Mouse (Mus musculus) cerebellum, adult 9-10 months (tissue): ENCODE measurements at regions not wholly inside any gene's neighbourhood (a gene's known extent, or its start where the extent isn't known, plus 50 kb on each side); places are given as distances from the start of the nearest gene placed in this dataset.

Experiments used
- DNase-seq: peaks from one replicate; pipeline ENCODE4 v3.0.0; 2022

GRCm38 (mm10) chr8:50180682-50181081 is 1336.9 kb upstream of the Tenm3 start:
- DNase-seq = peak; percentile 53

- DNase-seq = no peak
Measured at GRCm38 (mm10) chr8:50164773-50165454, 1321.2 kb upstream of the Tenm3 start.

GRCm38 (mm10) chr8:50161076-50161475 is 1317.3 kb upstream of the Tenm3 start:
- DNase-seq = no peak

- DNase-seq = no peak
Measured at GRCm38 (mm10) chr8:50160326-50160725, 1316.6 kb upstream of the Tenm3 start.

- no peak for DNase-seq
Measured at GRCm38 (mm10) chr8:50139876-50140275, 1296.1 kb upstream of the Tenm3 start.

GRCm38 (mm10) chr8:50120041-50120440 is 1276.3 kb upstream of the Tenm3 start:
- DNase-seq = no peak

DNA sequence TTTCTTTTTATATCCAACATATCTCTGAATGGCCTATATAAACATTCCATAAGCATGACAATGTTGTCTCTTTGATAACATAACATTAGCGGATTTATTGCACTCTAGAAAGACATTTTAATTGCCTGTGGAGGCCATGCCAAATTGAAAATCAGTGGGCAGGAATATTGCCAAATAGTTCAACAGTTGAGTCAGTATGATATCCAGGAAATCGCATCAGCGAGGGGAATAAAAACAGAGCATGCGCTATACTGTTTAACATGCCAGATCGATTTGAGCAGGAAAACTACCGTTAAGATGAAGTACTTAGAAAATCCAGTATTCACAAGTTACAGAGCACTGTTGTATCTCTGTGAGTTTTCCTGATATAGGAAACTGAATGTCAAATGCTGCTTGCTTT is 1238.6 kb upstream of the Tenm3 start:
- no peak for DNase-seq

DNA sequence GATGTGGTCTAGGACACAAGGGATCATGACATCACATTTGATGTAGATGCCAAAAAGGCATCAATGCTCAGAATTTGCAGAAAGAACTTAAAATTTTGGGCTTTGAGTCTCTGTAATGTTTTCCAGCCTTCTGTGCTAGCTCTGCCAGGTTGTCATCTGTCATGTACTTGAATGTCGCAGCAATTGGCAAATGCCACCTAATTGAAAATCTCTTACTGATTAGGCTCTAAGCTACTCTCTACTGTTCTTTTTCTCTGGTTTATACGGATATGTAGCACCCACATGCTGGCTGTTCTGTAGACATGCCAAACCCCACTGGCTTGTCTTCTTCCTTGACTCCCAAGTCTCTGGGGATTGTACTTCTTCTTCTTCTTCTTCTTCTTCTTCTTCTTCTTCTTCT is 1193.3 kb upstream of the Tenm3 start:
- DNase-seq = no peak

- DNase-seq = no peak
Measured at GRCm38 (mm10) chr8:50027544-50027943, 1183.8 kb upstream of the Tenm3 start.

- DNase-seq = no peak
Measured at GRCm38 (mm10) chr8:50007546-50007945, 1163.8 kb upstream of the Tenm3 start.

- no peak for DNase-seq
Measured at GRCm38 (mm10) chr8:50004254-50004653, 1160.5 kb upstream of the Tenm3 start.

GRCm38 (mm10) chr8:50003641-50004040 is 1159.9 kb upstream of the Tenm3 start:
- DNase-seq = no peak

GRCm38 (mm10) chr8:49998281-49999037 is 1154.7 kb upstream of the Tenm3 start:
- no peak for DNase-seq
